Mouse (Mus musculus) liver, embryonic 14.5 days (tissue): ENCODE measurements at regions not wholly inside any gene's neighbourhood (a gene's known extent, or its start where the extent isn't known, plus 50 kb on each side); places are given as distances from the start of the nearest gene placed in this dataset.

Experiments used
- ATAC-seq: fragments of 200-750 bp; cut with Nextera tagmentation; 2 replicates; pipeline ENCODE4 v1.8.0; 2017; ENCODE audit warnings: moderate number of reproducible peaks, mild to moderate bottlenecking, moderate library complexity; ENCODE audit not compliant: insufficient read depth
- DNase-seq, 3 experiments: peaks; one replicate each; pipeline ENCODE4 v3.0.0-alpha.2; 2012 to 2013; ENCODE audit warnings: low read depth in 3 of 3, low spot score in 3 of 3
- H3K27ac ChIP-seq: fragments of 300-500 bp; sonication (generic); 2 replicates; pipeline ENCODE4 v1.5.1; 2014; ENCODE audit warnings: moderate library complexity, mild to moderate bottlenecking, control low read depth, inconsistent platforms
- H3K27me3 ChIP-seq: fragments of 300-500 bp; sonication (generic); 2 replicates; pipeline ENCODE4 v1.6.1; 2014; ENCODE audit warnings: mild to moderate bottlenecking, low read length, moderate library complexity; ENCODE audit not compliant: control insufficient read depth, insufficient read depth
- H3K36me3 ChIP-seq: fragments of 300-500 bp; sonication (generic); replicated peaks from 2 replicates; pipeline ENCODE4 v1.6.1; 2014; ENCODE audit warnings: low read depth; ENCODE audit not compliant: control insufficient read depth, insufficient read depth
- H3K4me1 ChIP-seq, 2 experiments: fragments of 200-500 bp in 1 of 2; fragments of 300-500 bp in 1 of 2; sonication (generic) in 1 of 2; replicated peaks; 2 replicates each; pipeline ENCODE4 v1.6.1; 2012 to 2014; ENCODE audit warnings: antibody characterized with exemption in 1 of 2, inconsistent platforms in 1 of 2, low read length in 1 of 2; ENCODE audit not compliant: control insufficient read depth in 2 of 2, insufficient read depth in 2 of 2
- H3K4me2 ChIP-seq: fragments of 300-500 bp; sonication (generic); 2 replicates; pipeline ENCODE4 v1.6.1; 2014; ENCODE audit warnings: low read depth, mild to moderate bottlenecking, control low read depth, moderate library complexity
- H3K4me3 ChIP-seq, 2 experiments: fragments of 200-500 bp in 1 of 2; fragments of 300-500 bp in 1 of 2; sonication (generic) in 1 of 2; 2 replicates each; pipeline ENCODE4 v1.5.1; 2012 to 2014; ENCODE audit warnings: low read depth in 2 of 2, low read length in 2 of 2, mild to moderate bottlenecking in 2 of 2, control low read depth in 1 of 2, inconsistent platforms in 1 of 2, moderate library complexity in 1 of 2; ENCODE audit not compliant: insufficient read depth in 1 of 2
- H3K9ac ChIP-seq: fragments of 300-500 bp; sonication (generic); replicated peaks from 2 replicates; pipeline ENCODE4 v1.6.1; 2014; ENCODE audit warnings: mild to moderate bottlenecking, control low read depth, moderate library complexity
- H3K9me3 ChIP-seq: fragments of 300-500 bp; sonication (generic); 2 replicates; pipeline ENCODE4 v1.6.1; 2016; ENCODE audit warnings: low read length, mixed read lengths; ENCODE audit not compliant: control insufficient read depth
- CTCF ChIP-seq: IDR thresholded peaks from 2 replicates; pipeline ENCODE4 v1.5.1; 2016; ENCODE audit warnings: antibody characterized with exemption, low read depth, control low read depth
- EP300 ChIP-seq: IDR thresholded peaks from 2 replicates; pipeline ENCODE4 v1.6.1; 2016; ENCODE audit warnings: antibody characterized with exemption, low read depth
- WGBS: fragments of 180-500 bp; shearing (Covaris S2); extraction: QIAGEN DNeasy Blood & Tissue Kit; methylation state at CpG from one replicate; pipeline ENCODE4 v1.1.7; 2014; ENCODE audit not compliant: insufficient replicate concordance; 5-methylcytosine and 5-hydroxymethylcytosine counted together

GRCm38 (mm10) chr13:71121484-71121883, 279.9 kb upstream of the Adamts16 start:
- DNase-seq (no peak), ATAC-seq (no peak)
- TF ChIP-seq EP300 (no peak), CTCF (no peak)
- 14% methylated on average over 1 of the region's 1 CpGs for WGBS
- Histone ChIP-seq H3K27me3 (no peaks in the 10 kb centered on the region), H3K9ac (no peak overlapping the region), H3K36me3 (no peaks in the 10 kb centered on the region), H3K4me1 (no peaks in the 10 kb centered on the region), H3K9me3 (no peaks in the 10 kb centered on the region), H3K4me3 (no peak overlapping the region), H3K4me2 (no peak overlapping the region), H3K27ac (no peak overlapping the region)

GRCm38 (mm10) chr13:71108175-71108574, 266.6 kb upstream of the Adamts16 start:
- Histone ChIP-seq H3K4me1 (no peaks in the 10 kb centered on the region), H3K4me3 (no peak overlapping the region), H3K36me3 (no peaks in the 10 kb centered on the region), H3K9me3 (no peaks in the 10 kb centered on the region), H3K27ac (no peak overlapping the region), H3K4me2 (no peak overlapping the region), H3K27me3 (no peaks in the 10 kb centered on the region), H3K9ac (no peak overlapping the region)
- DNase-seq (no peak), ATAC-seq (no peak)
- WGBS: 76% methylated on average over 8 of the region's 8 CpGs
- TF ChIP-seq EP300: no peak
- no peak for TF ChIP-seq CTCF

- TF ChIP-seq CTCF (peak; percentile 83), EP300 (no peak)
Observed at GRCm38 (mm10) chr13:71105229-71105838, 263.7 kb upstream of the Adamts16 start.

GRCm38 (mm10) chr13:71104419-71105228, 263.0 kb upstream of the Adamts16 start:
- Histone ChIP-seq H3K27ac (no peak overlapping the region), H3K36me3 (no peaks in the 10 kb centered on the region), H3K4me2 (peak overlapping the region; percentile 8; the same call in 1 of the 2 replicates), H3K4me1 (no peaks in the 10 kb centered on the region), H3K4me3 (no peak overlapping the region), H3K27me3 (no peaks in the 10 kb centered on the region), H3K9ac (no peak overlapping the region), H3K9me3 (no peaks in the 10 kb centered on the region)
- WGBS: 28% methylated on average over 22 of the region's 22 CpGs
- TF ChIP-seq EP300 (no peak), CTCF (no peak)
- DNase-seq (no peak), ATAC-seq (no peak)

More at GRCm38 (mm10) chr13:71105229-71105838, 263.7 kb upstream of the Adamts16 start:
- WGBS: 14% methylated on average over 18 of the region's 18 CpGs
- Histone ChIP-seq H3K27me3 (no peaks in the 10 kb centered on the region), H3K9me3 (no peaks in the 10 kb centered on the region), H3K36me3 (no peaks in the 10 kb centered on the region), H3K27ac (no peak overlapping the region), H3K4me3 (no peak overlapping the region), H3K9ac (no peak overlapping the region), H3K4me2 (peak overlapping the region; percentile 8; the same call in 1 of the 2 replicates), H3K4me1 (no peaks in the 10 kb centered on the region)
- DNase-seq: no peak
- ATAC-seq: no peak

GRCm38 (mm10) chr13:71084301-71084700, 242.7 kb upstream of the Adamts16 start:
- H3K27me3 ChIP-seq: no peaks in the 10 kb centered on the region
- no peaks in the 10 kb centered on the region for H3K4me1 ChIP-seq
- ATAC-seq (no peak), DNase-seq (no peak)
- no peak overlapping the region for H3K27ac ChIP-seq
- H3K4me3 ChIP-seq: no peak overlapping the region
- TF ChIP-seq CTCF (no peak), EP300 (no peak)
- WGBS: 56% methylated on average over 6 of the region's 6 CpGs
- no peak overlapping the region for H3K9ac ChIP-seq
- no peak overlapping the region for H3K4me2 ChIP-seq
- no peaks in the 10 kb centered on the region for H3K36me3 ChIP-seq
- H3K9me3 ChIP-seq: no peaks in the 10 kb centered on the region
